Mouse (Mus musculus): ENCODE measurements at regions not wholly inside any gene's neighbourhood (a gene's known extent, or its start where the extent isn't known, plus 50 kb on each side); places are given as distances from the start of the nearest gene placed in this dataset.

GRCm38 (mm10) chr1:61471779-61472578 lies 166.6 kb upstream of the Pard3b start:
- DNase-seq: no peak
- intact Hi-C loops (cut with DNase I; ENCODE audit: low total_unique reads): no loop called here

DNA sequence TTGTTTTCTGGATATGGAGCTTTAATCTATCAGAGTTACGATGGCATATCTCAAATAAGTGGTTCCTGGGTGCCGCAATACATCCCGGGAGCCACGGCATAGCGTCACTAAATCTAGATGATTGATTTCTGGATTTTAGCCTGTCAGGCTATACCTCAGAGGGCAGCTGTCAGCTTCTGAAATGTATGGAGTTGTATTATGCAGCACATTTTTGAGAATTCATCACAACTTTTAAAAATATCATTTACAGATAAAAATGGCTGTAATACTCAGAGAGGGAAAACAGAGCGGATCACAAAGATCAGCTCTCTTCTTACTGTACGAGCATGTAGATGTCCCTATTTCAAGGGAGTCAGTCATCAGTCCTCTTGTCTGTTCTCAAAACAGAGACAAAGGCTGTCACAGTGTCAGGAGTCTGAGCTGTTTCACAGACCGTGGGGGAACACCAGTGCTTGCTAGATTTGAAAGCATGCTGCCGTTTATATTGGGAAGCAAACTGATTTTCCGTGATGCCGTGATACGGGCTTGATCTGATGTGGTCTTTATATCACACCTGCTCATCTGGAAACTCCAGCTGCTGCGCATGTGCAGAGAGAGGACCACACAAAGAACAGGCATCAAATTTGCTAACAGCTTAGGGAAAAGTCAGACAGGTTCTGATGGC lies 165.9 kb upstream of the Pard3b start:
- no peak for DNase-seq
- intact Hi-C loops (cut with DNase I; ENCODE audit: low total_unique reads): no loop called here

DNA sequence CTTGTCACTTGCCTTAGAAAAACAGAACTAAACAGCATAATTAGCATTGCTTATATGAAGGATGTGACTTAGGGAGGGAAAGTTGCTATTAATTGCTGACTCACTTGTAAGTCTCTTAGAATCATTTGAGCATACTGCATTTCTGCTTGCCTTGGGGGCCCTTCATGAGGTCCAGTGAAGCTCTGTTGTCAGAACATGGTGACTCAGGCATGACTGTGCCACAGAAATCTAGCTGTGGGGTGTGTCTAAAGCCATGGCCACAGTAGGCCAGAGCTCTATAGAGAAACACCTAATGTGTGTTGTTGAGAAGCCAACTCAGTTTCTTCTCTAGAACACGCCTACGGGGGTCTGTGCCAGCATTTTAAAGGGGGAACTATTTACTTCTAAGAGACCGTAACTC lies 153.2 kb upstream of the Pard3b start:
- DNase-seq: no peak
- intact Hi-C loops (cut with DNase I; ENCODE audit: low total_unique reads): no loop called here

GRCm38 (mm10) chr1:61524886-61525285 lies 113.7 kb upstream of the Pard3b start:
- intact Hi-C loops (cut with DNase I; ENCODE audit: low total_unique reads): no loop called here
- no peak for DNase-seq

DNA sequence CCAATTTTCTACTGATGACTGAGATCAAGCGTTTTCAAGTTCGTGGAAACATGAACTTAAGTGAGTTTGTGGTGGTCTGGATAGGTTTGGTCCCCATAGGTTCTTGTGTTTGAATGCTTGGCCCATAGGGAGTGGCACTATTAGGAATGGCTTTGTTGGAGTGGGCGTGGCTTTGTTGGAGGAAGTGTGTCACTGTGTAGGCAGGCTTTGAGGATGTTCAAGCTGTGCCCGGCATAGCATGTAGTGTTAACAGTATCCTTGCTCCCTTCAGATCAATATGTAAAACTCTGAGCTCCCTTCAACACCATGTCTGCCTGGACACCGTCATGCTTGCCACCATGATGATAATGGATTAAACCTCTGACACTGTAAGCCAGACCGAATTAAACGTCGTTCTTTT lies 112.7 kb upstream of the Pard3b start:
- no peak for DNase-seq
- intact Hi-C loops (cut with DNase I; ENCODE audit: low total_unique reads): no loop called here

DNA sequence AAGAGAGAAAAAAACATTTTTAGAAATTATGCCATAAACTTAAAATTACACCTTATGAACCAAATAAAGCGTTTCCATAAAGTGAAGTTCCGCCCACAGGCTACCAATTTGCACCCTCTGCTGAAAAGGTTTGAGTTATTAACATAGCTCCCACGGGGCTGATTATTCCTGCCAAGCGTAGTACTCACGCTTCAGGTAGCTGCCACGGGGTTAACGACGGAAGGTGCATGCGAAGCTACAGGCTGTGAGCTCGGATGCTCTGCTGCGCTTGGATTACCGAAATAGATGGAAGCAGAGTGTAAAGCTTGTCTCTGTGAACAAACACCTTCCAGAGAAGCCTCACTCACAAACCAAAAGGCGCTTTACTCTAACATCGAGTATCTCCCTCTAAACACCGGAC lies 109.9 kb upstream of the Pard3b start:
- no peak for DNase-seq
- intact Hi-C loops (cut with DNase I; ENCODE audit: low total_unique reads): no loop called here

DNA sequence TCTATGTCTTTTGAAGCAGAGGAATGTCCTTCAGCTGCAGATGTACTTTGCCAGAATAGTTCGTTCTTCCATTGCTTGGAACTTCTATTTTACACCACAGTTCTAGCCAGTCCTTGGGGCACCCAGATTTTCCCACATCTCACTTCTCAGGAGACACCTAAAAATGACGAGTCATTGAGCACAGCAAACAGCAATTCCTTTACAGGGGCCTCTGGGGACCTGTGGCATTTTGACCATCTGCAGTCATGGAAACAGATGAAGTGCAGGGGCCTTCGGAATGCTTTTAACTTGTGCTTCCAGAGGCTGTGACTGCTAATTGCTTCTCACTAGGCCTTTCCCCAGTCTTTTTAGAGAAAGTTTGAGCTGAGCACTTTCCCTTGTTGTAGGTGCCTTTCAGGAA lies 108.5 kb upstream of the Pard3b start:
- intact Hi-C loops (cut with DNase I; ENCODE audit: low total_unique reads): no loop called here
- DNase-seq: no peak

DNA sequence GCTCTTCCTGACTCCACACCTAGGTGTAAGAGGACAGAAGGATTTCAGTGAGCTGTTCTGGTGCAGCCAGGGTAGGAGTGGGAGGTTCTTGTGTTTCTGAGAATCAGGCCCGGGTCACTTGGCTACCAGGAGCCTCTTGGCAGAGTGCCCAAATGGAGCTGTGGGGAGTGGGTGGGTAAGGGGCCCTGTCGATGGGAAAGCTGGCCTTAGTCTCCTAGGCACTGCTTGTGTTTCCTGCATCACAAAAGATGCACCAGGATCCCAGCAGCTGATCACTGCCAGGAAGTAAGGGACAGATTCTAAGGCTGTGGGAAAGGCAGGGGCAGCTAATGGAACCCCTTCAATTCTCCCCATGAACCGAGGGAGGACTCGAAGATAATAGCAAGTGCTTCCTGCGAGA lies 107.1 kb upstream of the Pard3b start:
- intact Hi-C loops (cut with DNase I; ENCODE audit: low total_unique reads): no loop called here
- DNase-seq: no peak

DNA sequence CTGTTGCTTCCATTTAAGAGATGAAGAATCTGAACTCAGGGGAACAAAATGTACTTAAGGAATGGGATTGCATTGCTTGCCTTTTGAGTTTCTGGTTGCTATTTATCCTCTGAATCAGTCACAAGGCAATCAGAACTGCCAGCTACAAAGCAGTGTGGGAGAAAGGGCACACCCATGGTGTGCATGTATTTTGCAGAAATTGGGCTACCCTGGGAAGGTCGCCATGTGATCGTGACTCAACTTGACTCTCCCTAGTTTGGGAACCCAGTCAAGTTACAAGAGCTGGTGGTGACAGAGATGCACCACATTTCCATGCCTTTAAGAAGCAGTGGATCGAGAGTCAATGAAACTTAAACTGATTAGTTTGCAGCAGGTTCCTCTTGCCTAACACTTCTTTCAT lies 98.5 kb upstream of the Pard3b start:
- intact Hi-C loops (cut with DNase I; ENCODE audit: low total_unique reads): no loop called here
- DNase-seq: no peak

GRCm38 (mm10) chr1:61541166-61541565 lies 97.5 kb upstream of the Pard3b start:
- intact Hi-C loops (cut with DNase I; ENCODE audit: low total_unique reads): no loop called here

DNA sequence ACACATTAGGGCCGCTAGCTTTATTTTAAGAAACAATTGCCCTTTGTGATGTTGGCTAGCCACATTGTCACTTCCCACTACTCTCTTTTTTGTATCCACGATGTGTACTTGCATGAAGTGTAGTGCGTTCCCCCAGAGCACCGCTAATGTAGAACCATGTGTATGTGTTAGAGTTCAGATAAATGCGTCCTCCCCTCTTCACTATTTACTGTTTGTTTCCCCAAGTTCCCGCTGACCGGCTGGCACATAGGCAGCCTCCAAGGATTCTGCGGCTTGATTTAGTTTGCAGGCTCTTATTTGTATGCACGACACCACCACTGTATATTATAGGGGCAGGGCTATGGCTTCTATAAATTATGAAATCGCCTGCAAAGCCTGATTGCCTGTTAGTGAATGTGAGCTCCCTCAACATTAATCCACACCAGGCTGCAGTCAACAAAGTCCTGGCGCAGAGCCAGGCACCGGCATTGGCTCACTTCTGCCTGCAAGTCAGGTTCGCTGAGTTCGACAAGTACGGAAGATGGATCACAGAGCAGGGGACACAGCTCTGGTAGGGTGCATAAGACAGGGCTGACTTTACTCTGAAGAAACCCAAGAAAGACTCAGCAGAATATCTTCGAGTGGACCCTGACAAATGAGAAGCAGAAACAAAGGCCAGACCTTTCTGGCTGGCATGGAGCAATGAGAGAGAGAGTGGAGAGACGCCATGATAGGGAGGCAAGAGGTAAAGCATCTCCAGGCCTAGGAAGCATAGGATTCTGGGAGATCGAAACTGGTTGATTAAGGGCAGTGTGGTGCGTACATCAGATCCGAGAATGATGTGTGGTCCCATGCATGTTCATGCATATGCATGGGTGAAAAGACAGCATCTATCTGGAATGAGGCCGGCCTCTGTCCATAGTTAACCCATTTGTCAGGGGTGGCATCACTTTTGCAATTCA lies 85.8 kb upstream of the Pard3b start:
- intact Hi-C loops (cut with DNase I; ENCODE audit: low total_unique reads): no loop called here

More at GRCm38 (mm10) chr1:61541166-61541565, 97.5 kb upstream of the Pard3b start:
- no peak for DNase-seq

GRCm38 (mm10) chr1:61559514-61559913 lies 79.1 kb upstream of the Pard3b start:
- DNase-seq: no peak
- intact Hi-C loops (cut with DNase I; ENCODE audit: low total_unique reads): no loop called here

More for the DNA sequence above, 85.8 kb upstream of the Pard3b start:
- DNase-seq: peak; percentile 11

GRCm38 (mm10) chr1:61562091-61562490 lies 76.5 kb upstream of the Pard3b start:
- no peak for DNase-seq
- intact Hi-C loops (cut with DNase I; ENCODE audit: low total_unique reads): no loop called here

- intact Hi-C loops (cut with DNase I; ENCODE audit: low total_unique reads): no loop called here
- no peak for DNase-seq
Observed at GRCm38 (mm10) chr1:61565471-61565870, 73.2 kb upstream of the Pard3b start.

DNA sequence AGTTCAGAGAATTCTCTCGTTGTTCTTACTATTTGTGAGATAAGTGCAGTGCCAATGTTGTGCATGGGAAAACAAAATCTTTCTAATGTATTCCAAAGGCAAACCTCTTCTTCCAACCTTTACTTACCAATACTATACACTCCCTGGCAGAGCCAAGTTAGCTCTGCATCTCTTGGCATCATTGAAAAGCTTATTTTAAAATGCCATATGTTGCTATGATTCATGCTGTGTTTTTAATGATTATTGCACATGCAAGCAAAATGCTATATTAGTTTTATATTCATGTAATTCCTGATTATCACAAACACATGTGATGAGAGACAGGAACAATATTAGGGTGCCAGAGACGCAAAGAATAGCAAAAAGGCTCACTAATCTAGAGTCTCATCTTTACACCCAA lies 64.3 kb upstream of the Pard3b start:
- no peak for DNase-seq
- intact Hi-C loops (cut with DNase I; ENCODE audit: low total_unique reads): no loop called here

- no peak for DNase-seq
- intact Hi-C loops (cut with DNase I; ENCODE audit: low total_unique reads): no loop called here
Observed at GRCm38 (mm10) chr1:61576758-61577157, 61.9 kb upstream of the Pard3b start.

GRCm38 (mm10) chr1:61587251-61587650 lies 51.4 kb upstream of the Pard3b start:
- intact Hi-C loops (cut with DNase I; ENCODE audit: low total_unique reads): no loop called here
- DNase-seq: no peak

Data from gastrocnemius, postnatal 14 days (tissue).